Mouse (Mus musculus) urinary bladder, postnatal 36 days (tissue): ENCODE results near the gene Gm5089.
"Not testable (repeated sequence)": the region's sequence is repeated elsewhere in the genome, so short reads cannot be mapped to it uniquely, and the experiment has no call there.

Experiments used
- DNase-seq, 2 experiments: peaks; one replicate each; pipeline ENCODE4 v3.0.0; 2022; ENCODE audit warnings: low spot score in 2 of 2, mixed read lengths in 1 of 2

The Gm5089 gene

DNA sequence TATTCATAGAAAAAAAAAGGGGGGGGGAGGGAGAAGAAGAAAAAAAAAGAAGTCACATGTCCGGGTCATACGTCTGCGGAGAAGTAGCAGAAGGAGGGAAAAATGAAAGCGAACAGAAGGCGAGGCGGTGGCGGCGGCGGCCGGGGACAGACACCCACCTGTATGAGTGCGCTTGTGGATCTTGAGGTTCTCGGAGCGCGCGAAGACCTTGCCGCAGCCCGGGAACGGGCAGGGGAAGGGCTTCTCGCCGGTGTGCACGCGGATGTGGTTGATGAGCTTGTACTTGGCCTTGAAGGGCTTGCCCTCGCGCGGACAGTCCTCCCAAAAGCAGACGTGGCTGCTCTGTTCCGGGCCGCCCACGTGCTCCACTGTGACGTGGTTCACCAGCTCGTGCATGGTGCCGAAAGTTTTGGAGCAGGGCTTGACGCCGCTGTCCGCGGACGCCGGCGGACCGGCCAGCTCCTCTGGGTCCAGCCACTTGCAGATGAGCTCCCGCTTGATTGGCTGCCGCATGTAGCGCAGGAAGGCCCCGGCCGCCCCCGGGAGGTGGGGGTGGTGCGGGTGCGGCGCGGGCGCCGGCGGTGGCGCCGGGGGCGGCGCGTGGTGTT is 12.9 kb upstream of the Gm5089 start:
- DNase-seq = not testable (repeated sequence)

GRCm38 (mm10) chr14:122463080-122463691 is 12.3 kb upstream of the Gm5089 start:
- no peak for DNase-seq

GRCm38 (mm10) chr14:122462689-122463079 is 11.8 kb upstream of the Gm5089 start:
- DNase-seq = no peak

DNA sequence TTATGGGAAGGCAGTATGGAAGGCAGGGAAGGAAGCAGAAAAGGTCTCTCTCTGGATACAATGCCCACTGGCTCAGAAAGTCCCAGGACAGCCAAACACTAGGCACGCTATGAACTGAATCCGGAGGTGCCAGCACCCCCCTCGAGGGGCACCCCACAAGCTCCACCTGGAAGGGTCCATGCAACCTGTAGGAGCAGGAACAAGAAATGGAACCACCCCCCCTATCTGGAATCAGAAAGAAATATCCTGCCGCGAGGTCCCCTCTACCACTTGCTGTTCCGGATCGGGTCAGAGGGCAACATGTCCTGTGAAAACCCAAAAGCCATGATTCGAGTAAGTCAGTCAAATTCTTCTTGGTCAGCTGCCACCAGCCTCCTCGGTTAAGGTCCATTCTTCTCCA is 11.1 kb upstream of the Gm5089 start:
- no peak for DNase-seq

DNA sequence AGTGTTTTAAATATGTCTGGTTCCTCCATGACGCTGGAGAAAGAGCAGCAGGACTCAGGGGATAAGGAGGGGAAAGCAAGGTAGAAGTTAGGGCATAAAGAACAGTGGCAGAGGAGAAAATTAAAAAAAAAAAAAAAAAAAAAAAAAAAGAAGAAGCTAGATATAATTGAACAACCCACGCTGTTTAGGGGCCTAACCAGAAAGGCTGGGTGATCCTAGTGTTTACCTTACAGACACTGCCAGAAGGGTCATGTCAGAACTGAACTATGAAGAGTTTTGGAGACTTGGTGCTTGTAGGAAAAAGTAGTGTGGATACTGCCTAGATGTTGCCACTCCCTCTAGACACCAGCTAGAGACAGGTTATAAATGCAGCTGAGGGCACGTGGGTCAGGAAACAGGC is 10.6 kb upstream of the Gm5089 start:
- DNase-seq = no peak

GRCm38 (mm10) chr14:122460226-122460625 is 9.3 kb upstream of the Gm5089 start:
- no peak for DNase-seq

DNA sequence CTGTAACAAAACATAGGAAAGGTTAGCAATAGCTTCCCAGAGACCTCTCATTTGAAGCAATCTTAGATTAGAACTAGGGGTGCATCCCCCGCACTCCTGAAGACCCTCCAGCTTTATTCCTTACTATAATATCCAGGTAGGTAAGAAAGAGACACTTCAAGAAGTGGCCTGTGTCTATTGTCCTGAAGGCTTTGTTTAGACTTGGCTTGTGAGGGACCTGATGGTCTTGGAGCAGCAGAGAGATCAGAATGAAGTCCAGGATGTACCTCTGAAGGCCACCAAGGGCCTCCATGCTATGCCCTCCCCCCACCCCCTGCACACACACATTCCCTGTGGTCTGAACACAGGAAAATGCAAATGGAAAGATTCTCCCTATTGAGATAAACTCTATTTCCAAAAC is 8.9 kb upstream of the Gm5089 start:
- no peak for DNase-seq

GRCm38 (mm10) chr14:122459332-122459731 is 8.4 kb upstream of the Gm5089 start:
- DNase-seq = not testable (repeated sequence)

DNA sequence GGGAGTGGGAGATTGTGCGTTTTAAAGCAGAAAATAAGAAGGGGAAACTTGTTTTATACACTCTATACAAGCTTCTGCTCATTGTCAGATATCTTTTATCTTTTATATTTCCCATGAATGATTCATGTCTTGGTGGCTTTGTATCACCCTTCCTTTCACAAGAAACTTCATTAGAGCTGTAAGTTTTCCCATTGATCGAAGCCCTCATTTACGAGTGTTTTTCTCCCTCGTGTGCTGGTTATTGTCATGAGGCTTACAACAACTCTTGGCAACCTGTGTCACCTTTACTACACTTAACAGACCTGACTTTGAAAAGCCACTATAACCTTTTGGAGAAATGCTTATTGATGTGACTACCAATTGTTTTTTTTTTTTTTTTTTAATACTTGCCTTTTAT is 4.6 kb upstream of the Gm5089 start:
- no peak for DNase-seq

GRCm38 (mm10) chr14:122454901-122455561 is 4.1 kb upstream of the Gm5089 start:
- DNase-seq = no peak

DNA sequence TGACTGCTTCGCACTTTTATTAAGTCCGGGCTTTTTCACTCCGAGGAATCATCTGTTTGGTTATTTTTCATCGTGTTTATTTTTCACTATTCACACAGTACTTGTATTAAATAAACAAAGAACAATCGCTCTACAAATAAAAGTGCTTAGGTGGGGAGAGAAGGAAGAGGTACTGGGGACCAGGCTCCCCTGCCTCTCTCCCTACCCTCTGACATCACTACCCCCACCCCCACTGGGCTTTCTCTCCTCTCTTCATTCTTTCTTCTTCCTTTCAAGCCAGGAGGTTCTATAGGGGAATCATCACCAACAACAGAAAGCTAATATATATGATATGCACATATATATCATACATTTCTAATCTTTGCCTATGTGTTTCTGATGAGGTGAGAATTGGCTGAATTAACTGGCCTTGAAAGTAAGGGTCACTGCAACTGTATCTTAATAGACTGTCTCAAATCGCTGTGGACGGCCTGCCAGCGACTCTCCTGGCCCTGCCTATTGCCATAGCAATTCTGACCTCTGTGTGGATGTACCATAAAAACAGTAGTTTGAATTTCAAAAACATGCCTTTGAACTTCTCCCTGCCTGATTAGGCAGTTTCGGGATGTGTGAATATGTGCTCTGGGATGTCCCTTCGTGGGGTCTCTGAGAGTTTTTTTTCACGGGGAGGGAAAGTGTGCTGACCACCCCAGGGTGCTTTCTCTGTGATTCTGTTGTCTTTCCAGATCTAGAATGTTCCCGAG is 3.3 kb upstream of the Gm5089 start:
- DNase-seq = no peak

- DNase-seq = no peak
Observed at GRCm38 (mm10) chr14:122453388-122453995, 2.6 kb upstream of the Gm5089 start.

DNA sequence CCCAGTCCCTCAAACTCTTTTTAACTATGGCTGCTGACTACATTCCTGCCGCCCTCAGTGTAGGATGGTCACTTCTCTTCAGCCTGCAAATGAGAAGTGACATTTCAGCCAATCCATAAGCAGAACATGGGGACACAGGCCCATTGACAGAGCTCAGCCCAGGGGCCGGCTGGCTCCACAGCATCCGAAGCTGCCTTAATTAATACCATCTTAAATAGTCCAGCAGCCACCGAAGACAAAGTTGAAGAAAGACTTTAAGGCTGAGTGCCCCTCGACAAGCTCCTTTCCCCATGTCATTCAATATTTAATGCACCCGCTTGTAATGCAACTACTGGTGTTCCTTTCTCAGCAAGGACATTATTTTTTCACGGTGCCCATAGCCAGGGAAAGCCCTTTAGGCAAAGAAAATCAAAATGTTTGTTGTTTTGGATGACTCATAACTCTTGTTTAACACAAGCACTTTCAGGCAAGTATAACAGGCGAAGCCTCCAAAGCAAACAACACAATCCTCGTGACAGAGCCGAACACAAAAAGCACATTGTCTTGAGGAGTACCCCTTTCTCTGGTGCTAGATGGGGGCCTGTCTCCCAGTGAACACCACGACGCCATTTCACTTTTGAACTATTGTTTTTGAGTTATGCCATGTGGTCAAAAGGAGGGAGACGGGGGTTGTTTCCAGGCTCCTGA is 1.9 kb upstream of the Gm5089 start:
- no peak for DNase-seq

DNA sequence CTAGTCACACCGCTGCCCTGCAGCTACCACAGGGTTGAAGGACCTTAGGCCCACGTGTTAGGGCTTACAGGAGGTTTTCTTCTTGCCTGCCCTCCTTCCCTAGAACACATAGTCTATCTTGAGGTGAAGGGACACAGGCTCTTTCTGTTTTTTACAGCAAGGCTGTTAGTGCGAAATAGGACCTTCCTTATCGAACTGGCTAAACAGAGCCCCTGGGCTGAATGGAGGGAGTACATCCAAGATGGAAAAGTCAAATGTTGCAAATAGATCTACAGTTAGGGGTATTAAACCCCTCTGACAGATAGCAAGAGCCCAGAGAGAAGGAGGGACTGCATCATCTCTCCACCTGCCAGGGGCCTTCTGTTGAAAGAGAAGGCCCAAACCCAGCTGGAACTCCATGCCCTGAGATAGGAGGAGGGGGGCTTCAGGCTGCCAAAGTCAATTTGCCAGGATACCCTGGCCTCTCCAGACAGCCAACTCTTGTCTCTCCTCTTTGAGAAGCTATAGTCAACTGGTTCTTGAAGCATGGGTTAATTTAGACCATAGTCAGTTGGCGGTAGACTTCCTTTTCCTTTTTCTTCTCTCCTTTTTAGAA is 733 bp upstream of the Gm5089 start:
- no peak for DNase-seq

DNA sequence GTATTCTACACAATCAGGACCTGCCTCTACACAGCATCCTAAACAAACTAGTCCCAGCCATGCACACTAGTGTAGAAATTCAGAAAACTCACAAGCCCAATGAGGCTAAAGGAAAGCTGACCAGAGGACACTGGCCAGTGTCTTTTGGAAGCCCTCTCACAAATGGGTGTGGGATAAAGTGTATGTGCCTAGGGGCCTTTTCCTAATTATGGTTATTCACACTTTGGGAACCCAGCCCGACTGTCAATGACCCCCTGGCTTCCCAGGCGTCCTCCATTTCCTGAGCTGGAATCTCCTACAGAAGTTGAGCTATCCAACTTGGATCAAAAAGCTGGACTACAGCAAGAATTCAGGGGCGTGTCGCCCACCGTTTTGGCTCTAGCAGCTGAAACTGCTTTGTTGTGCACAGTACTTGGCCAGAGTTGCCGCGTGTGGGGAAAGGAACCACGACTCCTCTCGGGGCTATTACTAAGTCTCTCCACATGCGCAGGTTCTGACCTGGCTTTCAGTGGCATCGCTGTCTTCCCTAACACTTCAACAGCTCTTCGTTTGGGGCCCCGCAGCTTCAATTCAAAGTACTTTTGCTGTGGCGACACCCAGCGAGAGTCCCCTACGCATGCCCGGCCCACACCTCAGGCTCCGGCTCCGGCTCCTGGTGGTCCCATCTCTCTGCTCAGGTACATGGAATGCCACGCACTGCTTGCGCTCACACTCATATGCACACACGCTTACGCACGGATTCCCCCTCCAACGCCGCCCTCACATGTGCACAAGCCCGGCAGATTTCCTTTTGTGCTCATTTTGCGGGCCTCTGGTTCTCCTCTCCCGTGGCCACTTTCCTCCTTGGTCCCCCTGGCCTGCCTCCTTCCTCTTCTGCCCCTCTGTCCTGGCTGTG is 1.1 kb downstream of the Gm5089 start:
- DNase-seq = no peak

DNA sequence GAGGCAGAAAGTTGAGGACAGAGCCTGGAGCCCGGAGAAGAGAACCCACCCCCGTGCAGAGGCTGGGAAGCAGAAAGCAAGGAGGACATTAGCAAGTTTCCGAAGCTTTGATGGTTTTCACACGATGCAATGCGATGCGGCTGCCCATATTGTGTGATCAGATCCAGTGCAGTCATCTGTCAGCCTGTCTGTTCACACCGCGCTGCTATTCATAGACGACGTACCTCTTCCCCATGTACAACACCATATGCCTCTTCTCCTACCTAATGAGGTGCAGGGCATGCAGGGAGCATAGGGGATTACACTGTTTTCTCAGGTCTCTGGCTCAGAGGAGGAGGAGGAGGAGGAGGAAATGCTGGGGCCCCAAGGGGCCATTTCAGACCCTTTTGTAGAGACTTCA is 14.1 kb downstream of the Gm5089 start:
- DNase-seq = no peak

- no peak for DNase-seq
Observed at GRCm38 (mm10) chr14:122434039-122434438, 16.9 kb downstream of the Gm5089 start.

DNA sequence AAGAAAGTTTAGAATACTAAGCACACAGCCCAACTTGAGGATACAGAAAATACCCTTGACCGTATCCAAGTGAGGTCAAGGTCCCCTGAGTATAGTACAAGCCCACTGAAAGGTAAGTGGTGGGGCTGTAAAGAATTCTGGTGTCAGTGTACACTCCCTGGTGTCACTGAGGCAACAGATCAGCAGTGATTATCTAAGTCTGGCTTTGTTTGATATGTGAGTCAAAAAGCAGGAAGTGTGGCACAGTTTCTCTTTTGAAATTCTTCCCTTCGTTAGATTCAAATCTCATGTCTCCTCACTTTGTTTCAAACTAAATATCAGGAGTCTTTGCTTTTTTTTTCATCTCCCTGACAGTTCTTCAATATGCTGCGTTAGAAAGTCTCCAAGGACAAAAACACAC is 18.4 kb downstream of the Gm5089 start:
- no peak for DNase-seq

GRCm38 (mm10) chr14:122427654-122428053 is 23.3 kb downstream of the Gm5089 start:
- DNase-seq = no peak

GRCm38 (mm10) chr14:122427204-122427560 is 23.7 kb downstream of the Gm5089 start:
- no peak for DNase-seq
